Mouse (Mus musculus): ENCODE data around the gene Bbs5. TPM values are rescaled to one million over a fixed set of nuclear protein-coding genes. Genes with fewer than 3 reads are reported as not detected.

Gene Bbs5
- total RNA-seq, 2 experiments from 2014 or later, result 4.3 to 5.0 TPM

Other genes with a start within 250 kb of the Bbs5 start
- gene Lrp2, start 61.1 kb upstream of the Bbs5 start, total RNA-seq (2021), result 1 to 10 TPM; 1.4 to 1.8 TPM
- 10 to 100 TPM; 60.5 to 62.0 TPM for gene Klhl41, start 22.9 kb downstream of the Bbs5 start, total RNA-seq (2021)
- 10 to 100 TPM; 29.7 to 30.5 TPM for gene Fastkd1, start 66.3 kb downstream of the Bbs5 start, total RNA-seq (2021)
- 10 to 100 TPM; 44.0 to 44.9 TPM for gene Ppig, start 75.4 kb downstream of the Bbs5 start, total RNA-seq (2021)
- gene Ccdc173, start 142.4 kb downstream of the Bbs5 start, total RNA-seq (2021), result under 1 TPM; 0.29 to 0.66 TPM
- 10 to 100 TPM; 20.7 to 25.0 TPM for gene Phospho2, start 142.5 kb downstream of the Bbs5 start, total RNA-seq (2021)
- 10 to 100 TPM; 41.1 to 42.8 TPM for gene Klhl23, start 174.8 kb downstream of the Bbs5 start, total RNA-seq (2021)
- gene Ssb, start 214.4 kb downstream of the Bbs5 start, total RNA-seq (2021), result 10 to 100 TPM; 69.4 to 74.7 TPM
- gene Mettl5, start 238.4 kb downstream of the Bbs5 start, total RNA-seq (2021), result 10 to 100 TPM; 19.1 to 20.2 TPM